Mouse (Mus musculus): Measurements from ENCODE around the gene Tmem37. TPM values are rescaled to one million over a fixed set of nuclear protein-coding genes. Genes with fewer than 3 reads are reported as not detected.
A peak's percentile ranks its signal among the peaks of the same experiment; 100 is the strongest.

Tmem37 gene
- total RNA-seq, 2 experiments from 2014 or later: 1.2 to 1.3 TPM

DNA sequence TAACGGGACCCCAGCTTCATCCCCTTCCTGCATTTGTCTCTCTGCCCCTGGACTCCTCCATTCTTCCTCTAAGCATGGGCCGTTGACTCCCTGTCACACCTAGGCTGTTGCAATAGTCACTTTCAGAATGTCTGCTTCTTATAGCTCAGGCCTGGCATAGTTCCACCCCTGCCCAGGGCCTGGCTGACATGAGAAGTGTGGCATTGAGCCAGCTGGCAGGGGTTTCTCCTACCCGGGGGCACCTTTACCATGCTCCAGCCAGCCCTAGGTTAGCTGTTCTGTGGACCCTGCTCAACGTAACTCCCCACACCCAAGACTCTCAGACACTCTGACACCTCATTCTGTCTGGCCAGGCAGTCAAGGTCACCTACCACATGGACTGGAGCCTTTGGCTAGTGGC is 46.2 kb downstream of the Tmem37 start:
- intact Hi-C loops (cut with DNase I): no loop called here
- DNase-seq (ENCODE audit: low spot score in 2 of 2): no peak

DNA sequence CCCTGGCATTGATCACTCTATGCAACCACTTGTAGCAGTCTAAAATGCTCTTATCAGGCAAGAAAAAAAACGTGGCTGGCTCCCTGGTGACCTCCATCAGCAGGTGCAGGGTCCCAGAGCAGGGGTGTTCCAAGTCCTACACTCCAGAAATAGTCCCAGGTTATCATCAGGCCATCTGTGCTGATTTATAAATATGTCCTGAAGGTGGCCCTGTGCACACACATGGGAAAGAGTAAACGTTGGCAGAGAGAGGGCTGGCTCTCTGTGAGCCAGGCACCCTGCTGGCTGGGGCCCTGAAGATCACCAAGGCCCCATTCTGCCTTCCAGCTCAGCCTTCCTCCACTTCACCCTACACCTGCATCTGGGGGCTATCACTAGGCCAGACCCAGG is 48.8 kb downstream of the Tmem37 start:
- intact Hi-C loops (cut with DNase I): no loop called here
- DNase-seq (ENCODE audit: low spot score in 2 of 2): no peak

- DNase-seq (ENCODE audit: low spot score in 2 of 2): no peak
- intact Hi-C loops (cut with DNase I): no loop called here
These were observed 49.4 kb downstream of the Tmem37 start for GRCm38 (mm10) chr1:120024331-120025049.

DNA sequence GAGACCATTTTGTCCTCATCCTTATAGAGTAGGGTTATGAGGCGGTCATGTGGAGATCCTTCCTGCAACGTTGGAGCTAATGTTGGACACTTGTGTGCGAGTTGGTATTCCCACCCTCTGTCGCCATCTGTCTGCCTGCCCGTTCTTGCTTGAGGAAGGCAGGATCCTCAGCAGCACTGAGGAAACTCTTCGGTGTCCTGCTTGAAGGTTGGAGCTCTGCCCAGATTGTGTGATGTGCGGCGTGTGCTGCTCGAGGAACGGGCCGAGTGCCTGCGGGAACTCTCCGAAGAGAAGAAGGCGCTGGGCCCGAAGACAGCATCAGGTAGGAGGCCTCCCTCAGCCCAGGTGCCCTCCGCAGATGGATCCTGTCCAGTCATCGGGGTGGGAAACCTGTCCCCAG is 51.9 kb downstream of the Tmem37 start:
- DNase-seq (ENCODE audit: low spot score in 2 of 2): peak; percentile 34 to 70
- intact Hi-C loops (cut with DNase I): no loop called here

DNA sequence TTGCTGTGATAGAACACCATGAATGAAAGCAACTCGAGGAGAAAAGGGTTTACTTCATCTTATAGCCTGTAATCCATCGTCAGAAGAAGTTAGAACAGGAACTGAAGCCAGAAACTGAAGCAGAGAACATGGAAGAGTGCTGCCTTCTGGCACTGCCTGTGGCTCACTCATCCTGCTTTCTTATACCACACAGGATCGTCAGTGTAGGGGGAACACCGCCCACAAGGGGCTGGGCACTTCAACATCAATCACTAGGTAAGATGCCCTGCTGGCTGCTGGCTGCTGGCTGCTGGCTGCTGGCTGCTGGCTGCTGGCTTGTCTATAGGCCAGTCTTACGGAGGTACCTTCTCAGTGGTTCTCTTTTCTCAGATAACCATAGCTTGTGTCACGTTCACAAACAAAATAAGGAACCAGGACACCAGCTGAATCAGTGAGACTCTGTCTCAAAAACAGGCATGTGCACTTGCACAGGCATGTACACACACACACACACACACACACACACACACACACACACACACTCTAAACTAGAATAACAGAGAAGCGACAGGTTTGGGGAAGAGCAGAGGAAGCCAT is 53.5 kb downstream of the Tmem37 start:
- DNase-seq (ENCODE audit: low spot score in 2 of 2): no peak
- intact Hi-C loops (cut with DNase I): no loop called here

GRCm38 (mm10) chr1:120019428-120019827 is 54.4 kb downstream of the Tmem37 start:
- no peak for DNase-seq (ENCODE audit: low spot score in 2 of 2)

GRCm38 (mm10) chr1:120018900-120019299 is 55.0 kb downstream of the Tmem37 start:
- intact Hi-C loops (cut with DNase I): no loop called here

More at GRCm38 (mm10) chr1:120019428-120019827, 54.4 kb downstream of the Tmem37 start:
- intact Hi-C loops (cut with DNase I): no loop called here

More at GRCm38 (mm10) chr1:120018900-120019299, 55.0 kb downstream of the Tmem37 start:
- DNase-seq (ENCODE audit: low spot score in 2 of 2): no peak

Other genes with a start within 250 kb of the Tmem37 start
- gene Ptpn4, start 236.5 kb downstream of the Tmem37 start, total RNA-seq (2021): 10 to 100 TPM; 93.7 to 94.6 TPM
- gene Tmem177, start 160.9 kb downstream of the Tmem37 start, total RNA-seq (2021): 1 to 10 TPM; 8.0 to 8.3 TPM
- gene Cfap221, start 76.8 kb downstream of the Tmem37 start, total RNA-seq (2021): under 1 TPM; 0.57 to 0.69 TPM
- gene Sctr, start 67.2 kb downstream of the Tmem37 start, total RNA-seq (2021): under 1 TPM; 0.53 to 0.62 TPM
- 100 to 1,000 TPM; 247 to 272 TPM for gene Dbi, start 47.0 kb upstream of the Tmem37 start, total RNA-seq (2021)
- gene 3110009E18Rik, start 47.1 kb upstream of the Tmem37 start, total RNA-seq (2021): 1 to 10 TPM; 6.7 to 7.4 TPM
- gene Steap3, start 198.6 kb upstream of the Tmem37 start, total RNA-seq (2021): 1 to 10 TPM; 6.6 to 7.3 TPM